Mouse (Mus musculus) bone marrow macrophage, adult 2 months (primary cell): Measurements from ENCODE around the gene Antxr2.

ENCODE experiments used
- CTCF ChIP-seq: IDR thresholded peaks from 2 replicates; pipeline ENCODE4 v1.5.1; 2012; ENCODE audit warnings: low read depth, mild to moderate bottlenecking, low read length, moderate library complexity
- POLR2A ChIP-seq: IDR thresholded peaks from 2 replicates; pipeline ENCODE4 v1.6.1; 2012; ENCODE audit warnings: mild to moderate bottlenecking, low read depth, low read length, borderline replicate concordance

GRCm38 (mm10) chr5:98055275-98055674 is 24.4 kb upstream of the Antxr2 start:
- no peak for TF ChIP-seq CTCF
- no peak for TF ChIP-seq POLR2A
